Mouse (Mus musculus) CH12.LX (cell line): Measurements from ENCODE around the gene Zic1. TPM values are rescaled to one million over a fixed set of nuclear protein-coding genes. Genes with fewer than 3 reads are reported as not detected.

Source experiments
- DNase-seq: peaks from one replicate; pipeline ENCODE4 v3.0.0-alpha.2; 2013; ENCODE audit errors: extremely low read depth
- H3K27ac ChIP-seq: 2 replicates; pipeline ENCODE4 v1.5.1; 2012; ENCODE audit warnings: low read depth, mild to moderate bottlenecking, control low read depth, moderate library complexity; ENCODE audit not compliant: insufficient read depth
- H3K27me3 ChIP-seq: replicated peaks from 2 replicates; pipeline ENCODE3; 2012; ENCODE audit warnings: inconsistent platforms
- H3K36me3 ChIP-seq, 2 experiments: replicated peaks in 1 of 2; 2 replicates each; pipeline versions ENCODE3 to v1.6.1; 2012; ENCODE audit warnings: inconsistent platforms in 1 of 2, low read length in 1 of 2, mild to moderate bottlenecking in 1 of 2, mixed read lengths in 1 of 2, moderate library complexity in 1 of 2; ENCODE audit not compliant: control insufficient read depth in 1 of 2, insufficient read depth in 1 of 2
- H3K4me1 ChIP-seq, 2 experiments: 2 replicates each; pipeline ENCODE4 v1.6.1; 2012; ENCODE audit warnings: inconsistent platforms in 1 of 2, moderate library complexity in 1 of 2; ENCODE audit not compliant: insufficient read depth in 2 of 2, control insufficient read depth in 1 of 2
- H3K4me2 ChIP-seq: 2 replicates; pipeline ENCODE4 v1.6.1; 2012; ENCODE audit warnings: low read depth, mild to moderate bottlenecking, control low read depth; ENCODE audit not compliant: poor library complexity, insufficient read depth, severe bottlenecking
- H3K4me3 ChIP-seq, 3 experiments: fragments of 150-350 bp in 1 of 3; sonication (generic) in 1 of 3; replicated peaks in 1 of 3; 2 replicates each; pipeline versions ENCODE3 to v1.5.1; 2011 to 2012; ENCODE audit warnings: low read depth in 2 of 3, low read length in 2 of 3, mild to moderate bottlenecking in 2 of 3, moderate library complexity in 2 of 3, control low read depth in 1 of 3, improper control_type of control experiment in 1 of 3, inconsistent platforms in 1 of 3, mixed read lengths in 1 of 3; ENCODE audit not compliant: poor library complexity in 1 of 3
- H3K79me2 ChIP-seq: replicated peaks from 2 replicates; pipeline ENCODE4 v1.6.1; 2012; ENCODE audit warnings: mild to moderate bottlenecking, moderate library complexity; ENCODE audit not compliant: control insufficient read depth, poor library complexity, insufficient read depth, severe bottlenecking; ENCODE audit errors: extremely low read depth
- H3K9ac ChIP-seq: 2 replicates; pipeline ENCODE4 v1.6.1; 2012; ENCODE audit warnings: low read depth, mild to moderate bottlenecking, control low read depth, moderate library complexity; ENCODE audit not compliant: insufficient read depth
- H3K9me3 ChIP-seq: replicated peaks from 2 replicates; pipeline ENCODE3; 2012; ENCODE audit warnings: low read length, inconsistent platforms, mixed read lengths
- BHLHE40 ChIP-seq: IDR thresholded peaks from 2 replicates; pipeline ENCODE4 v1.6.1; 2011; ENCODE audit warnings: mild to moderate bottlenecking, low read depth, low read length, improper control_type of control experiment
- CHD1 ChIP-seq: IDR thresholded peaks from 2 replicates; pipeline ENCODE4 v1.6.1; 2012; ENCODE audit warnings: low read depth, low read length, improper control_type of control experiment, inconsistent platforms
- GABPA ChIP-seq: IDR thresholded peaks from 2 replicates; pipeline ENCODE4 v1.6.1; 2012; ENCODE audit warnings: low read depth, low read length, improper control_type of control experiment, inconsistent platforms; ENCODE audit not compliant: insufficient replicate concordance
- HCFC1 ChIP-seq: IDR thresholded peaks from 2 replicates; pipeline ENCODE4 v1.6.1; 2012; ENCODE audit warnings: low read depth, mild to moderate bottlenecking, inconsistent platforms, low read length, improper control_type of control experiment
- IRF4 ChIP-seq: IDR thresholded peaks from 2 replicates; pipeline ENCODE4 v1.6.1; 2014; ENCODE audit warnings: low read depth, mild to moderate bottlenecking, inconsistent platforms, low read length, improper control_type of control experiment
- JUN ChIP-seq: IDR thresholded peaks from 2 replicates; pipeline ENCODE4 v1.6.1; 2011; ENCODE audit warnings: low read depth, mild to moderate bottlenecking, low read length, improper control_type of control experiment, moderate library complexity; ENCODE audit not compliant: insufficient read depth
- MAX ChIP-seq: IDR thresholded peaks from 2 replicates; pipeline ENCODE4 v1.6.1; 2011; ENCODE audit warnings: low read length, improper control_type of control experiment
- MAZ ChIP-seq: IDR thresholded peaks from 2 replicates; pipeline ENCODE4 v1.6.1; 2012; ENCODE audit warnings: low read depth, mild to moderate bottlenecking, inconsistent platforms, low read length, improper control_type of control experiment, moderate library complexity
- MYC ChIP-seq: IDR thresholded peaks from 2 replicates; pipeline ENCODE4 v1.6.1; 2011; ENCODE audit warnings: low read depth, mild to moderate bottlenecking, improper control_type of control experiment, low read length
- NELFE ChIP-seq: IDR thresholded peaks from 2 replicates; pipeline ENCODE4 v1.6.1; 2011; ENCODE audit warnings: low read depth, low read length, improper control_type of control experiment
- NRF1 ChIP-seq: IDR thresholded peaks from 2 replicates; pipeline ENCODE4 v1.6.1; 2014; ENCODE audit warnings: low read depth, mild to moderate bottlenecking, inconsistent platforms, low read length, improper control_type of control experiment, moderate library complexity
- PAX5 ChIP-seq: IDR thresholded peaks from 2 replicates; pipeline ENCODE4 v1.6.1; 2012; ENCODE audit warnings: low read length, inconsistent platforms, mixed read lengths
- POLR2A ChIP-seq: IDR thresholded peaks from 2 replicates; pipeline ENCODE4 v1.6.1; 2011; ENCODE audit warnings: low read depth, mild to moderate bottlenecking, improper control_type of control experiment, low read length
- RCOR1 ChIP-seq: conservative IDR thresholded peaks from 2 replicates; pipeline ENCODE4 v1.6.1; 2012; ENCODE audit warnings: low read depth, mild to moderate bottlenecking, inconsistent platforms, low read length, improper control_type of control experiment
- TCF12 ChIP-seq: IDR thresholded peaks from 2 replicates; pipeline ENCODE4 v1.6.1; 2014; ENCODE audit warnings: low read depth, mild to moderate bottlenecking, inconsistent platforms, low read length, improper control_type of control experiment
- UBTF ChIP-seq: IDR thresholded peaks from 2 replicates; pipeline ENCODE4 v1.6.1; 2012; ENCODE audit warnings: low read depth, mild to moderate bottlenecking, inconsistent platforms, low read length, improper control_type of control experiment, moderate library complexity
- USF1 ChIP-seq: IDR thresholded peaks from 2 replicates; pipeline ENCODE4 v1.6.1; 2014; ENCODE audit warnings: low read depth, mild to moderate bottlenecking, inconsistent platforms, low read length, improper control_type of control experiment
- USF2 ChIP-seq: conservative IDR thresholded peaks from 2 replicates; pipeline ENCODE4 v1.6.1; 2011; ENCODE audit warnings: low read depth, low read length, improper control_type of control experiment
- ZC3H11A ChIP-seq: IDR thresholded peaks from 2 replicates; pipeline ENCODE4 v1.6.1; 2012; ENCODE audit warnings: low read depth, mild to moderate bottlenecking, inconsistent platforms, low read length, improper control_type of control experiment
- ZKSCAN1 ChIP-seq: IDR thresholded peaks from 2 replicates; pipeline ENCODE4 v1.6.1; 2012; ENCODE audit warnings: low read depth, inconsistent platforms, low read length, improper control_type of control experiment, borderline replicate concordance
- ZMIZ1 ChIP-seq: IDR thresholded peaks from 2 replicates; pipeline ENCODE4 v1.6.1; 2012; ENCODE audit warnings: low read depth, mild to moderate bottlenecking, inconsistent platforms, low read length, improper control_type of control experiment
- ZNF384 ChIP-seq: IDR thresholded peaks from 2 replicates; pipeline ENCODE4 v1.6.1; 2012; ENCODE audit warnings: low read depth, low read length, improper control_type of control experiment, inconsistent platforms
- dilution Hi-C: fragments of 300-500 bp; cut with MboI; formaldehyde crosslinking; loops from 2 replicates; pipeline ENCODE4 v1.14.3; 2020; ENCODE audit warnings: low sequenced_read_pairs; ENCODE audit not compliant: extremely low pct_unique_long_range_greater_than_20kb, extremely low pct_ligation_motif_present
- in situ Hi-C: fragments of 300-500 bp; cut with MboI; formaldehyde crosslinking; loops from 3 replicates; pipeline ENCODE4 v1.14.3; 2019; ENCODE audit warnings: low sequenced_read_pairs, low pct_ligation_motif_present, low pct_unique_long_range_greater_than_20kb, mixed read lengths
- polyA plus RNA-seq: library from polyadenylated mRNA; unstranded; fragments of >175 nt; gene quantifications from 2 replicates; pipeline ENCODE4 v1.2.1, GENCODE M21; 2012; ENCODE audit warnings: low read depth; ENCODE audit not compliant: insufficient read length
- total RNA-seq, 2 experiments: library from RNA; depleted of rRNA; stranded (reverse); fragments of 300-350 nt in 1 of 2; fragments of >200 nt in 1 of 2; gene quantifications; 2 replicates each; pipeline ENCODE4 v1.2.3; 2012 to 2014

The Zic1 gene
- total and polyA plus RNA-seq, 3 experiments = not detected

DNA sequence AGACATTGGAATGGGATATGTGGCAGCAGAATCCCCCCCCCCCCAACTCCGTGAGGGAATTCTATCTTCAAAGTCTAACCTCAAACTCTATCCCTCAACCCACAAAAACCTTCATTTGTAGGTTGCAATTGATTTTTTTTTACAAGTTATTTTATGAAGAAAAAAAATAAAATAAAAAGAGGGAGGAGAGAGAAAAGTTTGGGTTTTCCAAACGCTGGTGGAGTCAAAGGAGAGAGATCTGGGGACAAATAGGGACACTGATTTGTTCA, 16.4 kb upstream of the Zic1 start:
- no peak for TF ChIP-seq BHLHE40
- no peak for TF ChIP-seq MYC
- no peak for TF ChIP-seq IRF4
- no peak for TF ChIP-seq MAX
- no peak for TF ChIP-seq NELFE
- TF ChIP-seq CHD1 = no peak
- TF ChIP-seq MAZ = no peak
- TF ChIP-seq UBTF = no peak
- no peak for TF ChIP-seq ZNF384
- TF ChIP-seq ZKSCAN1 = no peak
- no peak for TF ChIP-seq NRF1
- no peak for TF ChIP-seq HCFC1
- no peak for TF ChIP-seq PAX5
- TF ChIP-seq JUN = no peak
- no peak for TF ChIP-seq ZC3H11A
- no peak for TF ChIP-seq ZMIZ1
- TF ChIP-seq, all 38 proteins: peak for 0
- H3K4me1 ChIP-seq = no peaks in the 10 kb centered on the region
- H3K9ac ChIP-seq = no peak overlapping the region
- H3K27ac ChIP-seq = no peak overlapping the region
- in situ Hi-C loops (no loop called here), dilution Hi-C loops (no loop called here)
- no peaks in the 10 kb centered on the region for H3K36me3 ChIP-seq
- DNase-seq = no peak
- no peaks in the 10 kb centered on the region for H3K79me2 ChIP-seq
- no peaks in the 10 kb centered on the region for H3K27me3 ChIP-seq
- H3K4me2 ChIP-seq = no peak overlapping the region
- H3K9me3 ChIP-seq = peaks cover 69% of the 10 kb centered on the region
- H3K4me3 ChIP-seq = no peak overlapping the region

DNA sequence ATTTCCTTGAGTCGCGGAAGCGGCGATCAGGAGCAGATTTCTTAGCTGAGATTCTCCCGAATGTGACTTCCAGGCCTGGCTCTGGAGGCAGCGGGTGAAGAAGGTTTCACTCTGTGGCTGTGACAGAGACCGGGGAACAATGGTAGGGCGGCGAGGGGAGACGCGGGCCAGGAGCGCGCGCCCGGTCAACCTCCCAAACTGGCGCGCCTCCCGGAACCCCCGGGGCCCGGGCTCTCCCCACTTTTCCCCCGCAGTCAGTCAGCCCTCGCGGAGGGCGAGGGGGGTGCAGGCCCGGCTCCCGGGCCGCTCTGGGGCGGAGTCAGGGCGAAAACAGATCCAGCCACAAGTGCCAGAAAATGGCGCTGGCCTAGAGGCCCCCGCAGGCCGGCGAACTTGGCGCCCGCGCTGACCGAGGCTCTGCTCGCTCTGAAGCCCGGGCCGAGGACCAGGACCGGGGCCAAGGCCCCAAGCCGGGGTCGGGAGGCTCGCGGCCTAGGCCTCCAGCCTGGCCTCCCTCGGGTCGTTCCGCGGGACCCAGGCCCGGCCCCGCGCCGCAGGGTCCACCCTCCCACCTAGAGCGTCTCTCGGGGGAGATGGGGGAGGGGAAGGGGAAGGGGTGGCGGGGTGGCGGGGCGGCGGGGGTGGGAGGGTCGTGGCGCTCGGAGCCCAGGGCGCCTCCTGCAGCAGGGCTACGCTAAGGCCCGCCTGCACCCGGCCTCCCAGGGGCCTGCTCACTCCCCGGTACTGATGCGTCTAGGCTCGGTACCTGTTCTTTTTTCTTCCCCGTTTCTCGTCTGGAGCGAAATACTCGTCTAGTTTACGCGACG, 15.9 kb upstream of the Zic1 start:
- no peak for TF ChIP-seq ZNF384
- no peak for TF ChIP-seq TCF12
- TF ChIP-seq RCOR1 = no peak
- no peak for TF ChIP-seq IRF4
- no peak for TF ChIP-seq USF2
- no peak for TF ChIP-seq GABPA
- TF ChIP-seq PAX5 = no peak
- no peak for TF ChIP-seq USF1
- TF ChIP-seq POLR2A = no peak
- no peak for DNase-seq
- in situ Hi-C loops (no loop called here), dilution Hi-C loops (no loop called here)
- no peak overlapping the region for H3K4me3 ChIP-seq
- H3K4me1 ChIP-seq = no peaks in the 10 kb centered on the region
- H3K27ac ChIP-seq = no peak overlapping the region
- no peaks in the 10 kb centered on the region for H3K79me2 ChIP-seq
- H3K9me3 ChIP-seq = peaks cover 70% of the 10 kb centered on the region
- no peaks in the 10 kb centered on the region for H3K36me3 ChIP-seq
- H3K9ac ChIP-seq = no peak overlapping the region
- H3K27me3 ChIP-seq = no peaks in the 10 kb centered on the region
- no peak overlapping the region for H3K4me2 ChIP-seq
